Mouse (Mus musculus): ENCODE measurements at regions not wholly inside any gene's neighbourhood (a gene's known extent, or its start where the extent isn't known, plus 50 kb on each side); places are given as distances from the start of the nearest gene placed in this dataset.

GRCm38 (mm10) chr13:16100253-16100652 is 88.6 kb downstream of the Inhba start:
- H3K27me3 ChIP-seq (ENCODE audit: control insufficient read depth, insufficient read depth, insufficient read length), result no peaks in the 10 kb centered on the region
- H3K4me2 ChIP-seq (ENCODE audit: low read depth), result no peak overlapping the region
- H3ac ChIP-seq (ENCODE audit: control insufficient read depth, insufficient read length), result no peak overlapping the region
- no peaks in the 10 kb centered on the region for H3K79me2 ChIP-seq (ENCODE audit: control insufficient read depth, insufficient read depth)
- no peak for TF ChIP-seq USF1 (IDR thresholded peaks at IDR 0.05; ENCODE audit: low read depth)
- TF ChIP-seq MYOG (IDR thresholded peaks at IDR 0.05; ENCODE audit: control insufficient read depth in 1 of 3, insufficient read depth in 1 of 3, insufficient read length in 2 of 3, low read depth in 2 of 3), result no peak
- TF ChIP-seq REST (IDR thresholded peaks at IDR 0.05; ENCODE audit: insufficient read depth, insufficient read length), result no peak
- TF ChIP-seq SRF (IDR thresholded peaks at IDR 0.05; ENCODE audit: control insufficient read depth, insufficient read length, low read depth), result no peak
- TF ChIP-seq MAX (IDR thresholded peaks at IDR 0.05; ENCODE audit: low read depth), result no peak
- TF ChIP-seq TCF3 (IDR thresholded peaks at IDR 0.05; ENCODE audit: insufficient read length, low read depth), result no peak
- TF ChIP-seq POLR2AphosphoS2 (IDR thresholded peaks at IDR 0.05; ENCODE audit: insufficient read length, low read depth), result no peak
- no peak for TF ChIP-seq TCF12 (IDR thresholded peaks at IDR 0.05; ENCODE audit: insufficient read depth, poor library complexity, severe bottlenecking)
- TF ChIP-seq CEBPB (IDR thresholded peaks at IDR 0.05; ENCODE audit: insufficient read depth, poor library complexity, severe bottlenecking), result no peak
- TF ChIP-seq MYOD1 (IDR thresholded peaks at IDR 0.05; ENCODE audit: control insufficient read depth in 1 of 3, insufficient read length in 2 of 3, low read depth in 2 of 3), result no peak
- H3K4me3 ChIP-seq, result no peak overlapping the region
- H3K36me3 ChIP-seq (ENCODE audit: control insufficient read depth, insufficient read depth), result no peaks in the 10 kb centered on the region

GRCm38 (mm10) chr13:16114837-16115236 is 103.2 kb downstream of the Inhba start:
- no peaks in the 10 kb centered on the region for H3K79me2 ChIP-seq (ENCODE audit: control insufficient read depth, insufficient read depth)
- no peaks in the 10 kb centered on the region for H3K36me3 ChIP-seq (ENCODE audit: control insufficient read depth, insufficient read depth)
- no peak overlapping the region for H3K4me2 ChIP-seq (ENCODE audit: low read depth)
- H3K4me3 ChIP-seq, result no peak overlapping the region
- TF ChIP-seq TCF3 (IDR thresholded peaks at IDR 0.05; ENCODE audit: insufficient read length, low read depth), result no peak
- TF ChIP-seq E2F4 (IDR thresholded peaks at IDR 0.05; ENCODE audit: insufficient read depth), result no peak
- TF ChIP-seq USF1 (IDR thresholded peaks at IDR 0.05; ENCODE audit: low read depth), result no peak
- no peaks in the 10 kb centered on the region for H3K27me3 ChIP-seq (ENCODE audit: control insufficient read depth, insufficient read depth, insufficient read length)
- H3ac ChIP-seq (ENCODE audit: control insufficient read depth, insufficient read length), result no peak overlapping the region

GRCm38 (mm10) chr13:16146686-16147085 is 135.0 kb downstream of the Inhba start:
- no peak overlapping the region for H3K4me2 ChIP-seq (ENCODE audit: low read depth)
- no peak overlapping the region for H3ac ChIP-seq (ENCODE audit: control insufficient read depth, insufficient read length)
- no peak overlapping the region for H3K4me3 ChIP-seq
- TF ChIP-seq CEBPB (IDR thresholded peaks at IDR 0.05; ENCODE audit: insufficient read depth, poor library complexity, severe bottlenecking), result no peak
- TF ChIP-seq SRF (IDR thresholded peaks at IDR 0.05; ENCODE audit: control insufficient read depth, insufficient read length, low read depth), result no peak
- H3K79me2 ChIP-seq (ENCODE audit: control insufficient read depth, insufficient read depth), result no peaks in the 10 kb centered on the region
- no peaks in the 10 kb centered on the region for H3K36me3 ChIP-seq (ENCODE audit: control insufficient read depth, insufficient read depth)
- no peaks in the 10 kb centered on the region for H3K27me3 ChIP-seq (ENCODE audit: control insufficient read depth, insufficient read depth, insufficient read length)

- no peak for TF ChIP-seq MAX (IDR thresholded peaks at IDR 0.05; ENCODE audit: low read depth)
- TF ChIP-seq SRF (IDR thresholded peaks at IDR 0.05; ENCODE audit: control insufficient read depth, insufficient read length, low read depth), result no peak
- TF ChIP-seq MYOG (IDR thresholded peaks at IDR 0.05; ENCODE audit: control insufficient read depth in 1 of 3, insufficient read depth in 1 of 3, insufficient read length in 2 of 3, low read depth in 2 of 3), result no peak
- no peak for TF ChIP-seq E2F4 (IDR thresholded peaks at IDR 0.05; ENCODE audit: insufficient read depth)
- no peak for TF ChIP-seq MYOD1 (IDR thresholded peaks at IDR 0.05; ENCODE audit: control insufficient read depth in 1 of 3, insufficient read length in 2 of 3, low read depth in 2 of 3)
- TF ChIP-seq TCF12 (IDR thresholded peaks at IDR 0.05; ENCODE audit: insufficient read depth, poor library complexity, severe bottlenecking), result no peak
- no peak for TF ChIP-seq TCF3 (IDR thresholded peaks at IDR 0.05; ENCODE audit: insufficient read length, low read depth)
- TF ChIP-seq POLR2AphosphoS2 (IDR thresholded peaks at IDR 0.05; ENCODE audit: insufficient read length, low read depth), result no peak
- no peak for TF ChIP-seq REST (IDR thresholded peaks at IDR 0.05; ENCODE audit: insufficient read depth, insufficient read length)
- TF ChIP-seq USF1 (IDR thresholded peaks at IDR 0.05; ENCODE audit: low read depth), result no peak
- TF ChIP-seq POLR2A (IDR thresholded peaks at IDR 0.05; ENCODE audit: insufficient read length, low read depth), result no peak
- no peak for TF ChIP-seq CEBPB (IDR thresholded peaks at IDR 0.05; ENCODE audit: insufficient read depth, poor library complexity, severe bottlenecking)
- no peak overlapping the region for H3K4me2 ChIP-seq (ENCODE audit: low read depth)
Observed at GRCm38 (mm10) chr13:16154926-16155325, 143.3 kb downstream of the Inhba start.

GRCm38 (mm10) chr13:16165204-16165894 is 153.7 kb downstream of the Inhba start:
- Histone ChIP-seq H3K4me2 (ENCODE audit: low read depth) (no peak overlapping the region), H3K36me3 (ENCODE audit: control insufficient read depth, insufficient read depth) (no peaks in the 10 kb centered on the region), H3K27me3 (ENCODE audit: control insufficient read depth, insufficient read depth, insufficient read length) (no peaks in the 10 kb centered on the region), H3ac (ENCODE audit: control insufficient read depth, insufficient read length) (no peak overlapping the region), H3K79me2 (ENCODE audit: control insufficient read depth, insufficient read depth) (no peaks in the 10 kb centered on the region), H3K4me3 (no peak overlapping the region)
- TF ChIP-seq E2F4 (IDR thresholded peaks at IDR 0.05; ENCODE audit: insufficient read depth) (no peak), MYOG (IDR thresholded peaks at IDR 0.05; ENCODE audit: control insufficient read depth in 1 of 3, insufficient read depth in 1 of 3, insufficient read length in 2 of 3, low read depth in 2 of 3) (no peak), POLR2A (IDR thresholded peaks at IDR 0.05; ENCODE audit: insufficient read length, low read depth) (no peak), MAX (IDR thresholded peaks at IDR 0.05; ENCODE audit: low read depth) (no peak), POLR2AphosphoS2 (IDR thresholded peaks at IDR 0.05; ENCODE audit: insufficient read length, low read depth) (no peak), TCF3 (IDR thresholded peaks at IDR 0.05; ENCODE audit: insufficient read length, low read depth) (no peak), CEBPB (IDR thresholded peaks at IDR 0.05; ENCODE audit: insufficient read depth, poor library complexity, severe bottlenecking) (no peak), REST (IDR thresholded peaks at IDR 0.05; ENCODE audit: insufficient read depth, insufficient read length) (no peak), USF1 (IDR thresholded peaks at IDR 0.05; ENCODE audit: low read depth) (no peak), MYOD1 (IDR thresholded peaks at IDR 0.05; ENCODE audit: control insufficient read depth in 1 of 3, insufficient read length in 2 of 3, low read depth in 2 of 3) (no peak), SRF (IDR thresholded peaks at IDR 0.05; ENCODE audit: control insufficient read depth, insufficient read length, low read depth) (no peak), TCF12 (IDR thresholded peaks at IDR 0.05; ENCODE audit: insufficient read depth, poor library complexity, severe bottlenecking) (no peak)

More at GRCm38 (mm10) chr13:16154926-16155325, 143.3 kb downstream of the Inhba start:
- no peak overlapping the region for H3ac ChIP-seq (ENCODE audit: control insufficient read depth, insufficient read length)
- H3K4me3 ChIP-seq, result no peak overlapping the region
- no peaks in the 10 kb centered on the region for H3K27me3 ChIP-seq (ENCODE audit: control insufficient read depth, insufficient read depth, insufficient read length)
- no peaks in the 10 kb centered on the region for H3K79me2 ChIP-seq (ENCODE audit: control insufficient read depth, insufficient read depth)
- H3K36me3 ChIP-seq (ENCODE audit: control insufficient read depth, insufficient read depth), result no peaks in the 10 kb centered on the region
